Mouse (Mus musculus) ZHBTc4 (cell line): ENCODE measurements at regions not wholly inside any gene's neighbourhood (a gene's known extent, or its start where the extent isn't known, plus 50 kb on each side); places are given as distances from the start of the nearest gene placed in this dataset.

Source experiments
- DNase-seq: peaks from one replicate; pipeline ENCODE4 v3.0.0-alpha.2; 2011; ENCODE audit warnings: low read depth, low spot score

- no peak for DNase-seq
These were observed 277.4 kb upstream of the Tmeff2 start for GRCm38 (mm10) chr1:50622870-50623607.

GRCm38 (mm10) chr1:50629000-50629399 is 271.4 kb upstream of the Tmeff2 start:
- DNase-seq = no peak

GRCm38 (mm10) chr1:50629473-50630071 is 270.9 kb upstream of the Tmeff2 start:
- DNase-seq = no peak

GRCm38 (mm10) chr1:50637992-50638391 is 262.5 kb upstream of the Tmeff2 start:
- peak; percentile 15 for DNase-seq

GRCm38 (mm10) chr1:50646931-50647674 is 253.3 kb upstream of the Tmeff2 start:
- DNase-seq = no peak

- DNase-seq = no peak
These were observed 248.3 kb upstream of the Tmeff2 start for GRCm38 (mm10) chr1:50651974-50652665.

- DNase-seq = no peak
These were observed 235.3 kb upstream of the Tmeff2 start for GRCm38 (mm10) chr1:50665139-50665538.

- DNase-seq = no peak
These were observed 217.5 kb upstream of the Tmeff2 start for GRCm38 (mm10) chr1:50682971-50683370.

- DNase-seq = no peak
These were observed 215.1 kb upstream of the Tmeff2 start for GRCm38 (mm10) chr1:50685361-50685760.

GRCm38 (mm10) chr1:50696916-50697315 is 203.5 kb upstream of the Tmeff2 start:
- DNase-seq = no peak

GRCm38 (mm10) chr1:50697333-50698216 is 202.9 kb upstream of the Tmeff2 start:
- no peak for DNase-seq

- DNase-seq = peak; percentile 37
These were observed 195.8 kb upstream of the Tmeff2 start for GRCm38 (mm10) chr1:50704639-50705038.

- DNase-seq = no peak
These were observed 155.4 kb upstream of the Tmeff2 start for GRCm38 (mm10) chr1:50745049-50745448.

GRCm38 (mm10) chr1:50770211-50770610 is 130.2 kb upstream of the Tmeff2 start:
- no peak for DNase-seq

- no peak for DNase-seq
These were observed 105.2 kb upstream of the Tmeff2 start for GRCm38 (mm10) chr1:50795264-50795663.

- no peak for DNase-seq
These were observed 102.3 kb upstream of the Tmeff2 start for GRCm38 (mm10) chr1:50798166-50798565.

- no peak for DNase-seq
These were observed 94.1 kb upstream of the Tmeff2 start for GRCm38 (mm10) chr1:50806321-50806720.

- DNase-seq = no peak
These were observed 93.6 kb upstream of the Tmeff2 start for GRCm38 (mm10) chr1:50806821-50807220.

- DNase-seq = no peak
These were observed 68.8 kb upstream of the Tmeff2 start for GRCm38 (mm10) chr1:50831663-50832062.

- no peak for DNase-seq
These were observed 64.3 kb upstream of the Tmeff2 start for GRCm38 (mm10) chr1:50836123-50836522.

- no peak for DNase-seq
These were observed 53.3 kb upstream of the Tmeff2 start for GRCm38 (mm10) chr1:50847156-50847555.
